19 mouse cellular contexts compared by ENCODE assay signal in genomic region chr4:106932583-106932982, GRCm38 (mm10). TPM values are rescaled to one million over a fixed set of nuclear protein-coding genes. Genes with fewer than 3 reads are reported as not detected.
DNase-seq lines count a peak whose midpoint lies in the region; ATAC-seq and TF ChIP-seq lines count a peak whose summit lies in the region.
"Had no signal": no experiment of that assay in that cellular context is flagged by ENCODE, and none has a peak within 500 bp of the region (broad histone marks: within the 10 kb centered on the region; RNA-seq: fewer than 3 reads in every experiment).

No protein-coding gene starts in this region.

- no peak overlapping the region for H3K4me2 ChIP-seq in embryonic facial prominence, embryonic 13.5 days
- H3K4me2 ChIP-seq in liver, embryonic 11.5 days: no peak overlapping the region
- H3K4me2 ChIP-seq in liver, postnatal 0 days (ENCODE audit: low read depth, low read length): no peak overlapping the region
- H3K4me2 ChIP-seq: hindbrain, embryonic 14.5 days; midbrain, embryonic 13.5 days had no signal

- peak overlapping the region; percentile 57; the same call in 1 of the 2 replicates for H3K27ac ChIP-seq in embryonic facial prominence, embryonic 13.5 days
- no peak overlapping the region for H3K27ac ChIP-seq in embryonic facial prominence, embryonic 10.5 days (replicated peaks)
- H3K27ac ChIP-seq in liver, embryonic 11.5 days (ENCODE audit: low read depth, low read length): peak overlapping the region; percentile 94; the same call in 1 of the 2 replicates
- no peak overlapping the region for H3K27ac ChIP-seq in liver, postnatal 0 days (ENCODE audit: low read depth)
- H3K27ac ChIP-seq: hindbrain, embryonic 14.5 days; midbrain, embryonic 13.5 days had no signal

- ATAC-seq in embryonic facial prominence, embryonic 13.5 days (ENCODE audit: insufficient number of reproducible peaks, insufficient read depth, low FRiP score, low TSS enrichment, low read depth): no peak
- no peak for ATAC-seq in liver, embryonic 11.5 days (replicated peaks; ENCODE audit: low FRiP score)
- no peak for ATAC-seq in liver, postnatal 0 days
- no peak for ATAC-seq in G1E (ENCODE audit: extremely low read depth, insufficient number of reproducible peaks, low FRiP score, poor library complexity, severe bottlenecking)
- ATAC-seq: intestine, postnatal 0 days; midbrain, embryonic 13.5 days had no signal

- 0 out of 2 replicates have a peak overlapping the region, but pooled peaks have one; percentile 27 for H3K9ac ChIP-seq in embryonic facial prominence, embryonic 13.5 days
- 0 out of 2 replicates have a peak overlapping the region, but pooled peaks have one; percentile 17 for H3K9ac ChIP-seq in liver, embryonic 11.5 days (ENCODE audit: low read depth, low read length)
- H3K9ac ChIP-seq in liver, postnatal 0 days (replicated peaks): no peak overlapping the region
- H3K9ac ChIP-seq: hindbrain, embryonic 14.5 days; midbrain, embryonic 13.5 days had no signal

- peaks cover 64% of the 10 kb centered on the region for H3K4me1 ChIP-seq in embryonic facial prominence, embryonic 13.5 days
- peaks cover 65% of the 10 kb centered on the region for H3K4me1 ChIP-seq in embryonic facial prominence, embryonic 10.5 days
- H3K4me1 ChIP-seq in liver, embryonic 11.5 days (replicated peaks; ENCODE audit: control insufficient read depth, insufficient read depth, low read length): peaks cover 57% of the 10 kb centered on the region
- H3K4me1 ChIP-seq in liver, postnatal 0 days (ENCODE audit: insufficient read depth): peaks cover 38% of the 10 kb centered on the region
- H3K4me1 ChIP-seq in G1E (ENCODE audit: insufficient read depth, low read depth, low read length): peaks cover 95% of the 10 kb centered on the region

- no peak overlapping the region for H3K4me3 ChIP-seq in embryonic facial prominence, embryonic 13.5 days
- no peak overlapping the region for H3K4me3 ChIP-seq in embryonic facial prominence, embryonic 10.5 days
- H3K4me3 ChIP-seq in liver, embryonic 11.5 days (ENCODE audit: low read depth, low read length): no peak overlapping the region
- no peak overlapping the region for H3K4me3 ChIP-seq in liver, postnatal 0 days (ENCODE audit: low read depth, low read length)
- H3K4me3 ChIP-seq in G1E (ENCODE audit: low read depth, low read length): peak overlapping the region; percentile 50; the same call in 1 of the 2 replicates
- H3K4me3 ChIP-seq: midbrain, embryonic 13.5 days had no signal

- H3K9me3 ChIP-seq in embryonic facial prominence, embryonic 13.5 days: no peaks in the 10 kb centered on the region
- no peaks in the 10 kb centered on the region for H3K9me3 ChIP-seq in embryonic facial prominence, embryonic 10.5 days
- no peaks in the 10 kb centered on the region for H3K9me3 ChIP-seq in liver, embryonic 11.5 days (ENCODE audit: control insufficient read depth, low read length)
- H3K9me3 ChIP-seq in liver, postnatal 0 days (ENCODE audit: low read length): no peaks in the 10 kb centered on the region
- H3K9me3 ChIP-seq in G1E (replicated peaks): no peaks in the 10 kb centered on the region
- H3K9me3 ChIP-seq: midbrain, embryonic 13.5 days had no signal

- intact Hi-C loops in left cerebral cortex, postnatal 4 days (cut with DNase I): no loop called here

- peaks cover 82% of the 10 kb centered on the region for H3K36me3 ChIP-seq in embryonic facial prominence, embryonic 13.5 days
- H3K36me3 ChIP-seq in embryonic facial prominence, embryonic 10.5 days (replicated peaks): peaks cover 99% of the 10 kb centered on the region
- peaks cover 14% of the 10 kb centered on the region; the same call in 1 of the 2 replicates for H3K36me3 ChIP-seq in liver, embryonic 11.5 days (ENCODE audit: control insufficient read depth, insufficient read depth, low read length)
- H3K36me3 ChIP-seq in liver, postnatal 0 days (replicated peaks; ENCODE audit: insufficient read depth, low read length): peaks cover 21% of the 10 kb centered on the region
- H3K36me3 ChIP-seq in G1E (replicated peaks): peaks cover 93% of the 10 kb centered on the region

- TF ChIP-seq CTCF in liver, postnatal 0 days (IDR thresholded peaks at IDR 0.05; ENCODE audit: low read depth): no peak
- TF ChIP-seq CTCF in G1E (IDR thresholded peaks at IDR 0.05; ENCODE audit: low read depth, low read length): no peak

- TF ChIP-seq EP300 in liver, postnatal 0 days (IDR thresholded peaks at IDR 0.05; ENCODE audit: low read depth): no peak

- WGBS in embryonic facial prominence, embryonic 13.5 days: 87% methylated on average over 7 of the region's 7 CpGs
- 91% methylated on average over 7 of the region's 7 CpGs for WGBS in embryonic facial prominence, embryonic 10.5 days
- WGBS in liver, embryonic 11.5 days: 87% methylated on average over 7 of the region's 7 CpGs
- WGBS in liver, postnatal 0 days (ENCODE audit: insufficient replicate concordance): 87% methylated on average over 7 of the region's 7 CpGs

- H3K27me3 ChIP-seq in embryonic facial prominence, embryonic 13.5 days: no peaks in the 10 kb centered on the region
- H3K27me3 ChIP-seq in embryonic facial prominence, embryonic 10.5 days (replicated peaks; ENCODE audit: low read depth, poor library complexity, severe bottlenecking): no peaks in the 10 kb centered on the region
- H3K27me3 ChIP-seq in liver, embryonic 11.5 days (replicated peaks; ENCODE audit: control insufficient read depth, insufficient read depth, low read length): no peaks in the 10 kb centered on the region
- no peaks in the 10 kb centered on the region for H3K27me3 ChIP-seq in liver, postnatal 0 days (ENCODE audit: insufficient read depth, low read length)
- H3K27me3 ChIP-seq in G1E (ENCODE audit: insufficient read depth, low read length): no peaks in the 10 kb centered on the region
- H3K27me3 ChIP-seq: midbrain, embryonic 13.5 days had no signal

- DNase-seq in embryonic facial prominence, embryonic 10.5 days (ENCODE audit: low spot score): no peak
- DNase-seq in liver, embryonic 11.5 days (ENCODE audit: low spot score): no peak
- DNase-seq in liver, postnatal 0 days: no peak
- DNase-seq in G1E (ENCODE audit: low spot score): no peak
- peak; percentile 53 for DNase-seq in naive thymus-derived CD4-positive, alpha-beta T cell, adult 2 months (ENCODE audit: low read depth)
- no peak for DNase-seq in testis, postnatal 10 days (ENCODE audit: low spot score)
- no peak for DNase-seq in left cerebral cortex, postnatal 4 days
- DNase-seq: adrenal gland, adult 2 months; cerebellum, adult 9-11 months; gastrocnemius, postnatal 25 days; heart, postnatal 14 days; kidney, postnatal 4 days; lung, adult 2 months; lung, postnatal 4 days; retina, postnatal 1 day had no signal

RNA-seq across cellular contexts. Expression of gene Ssbp3, which starts 22.1 kb away (rescaled TPM):
- polyA plus RNA-seq in embryonic facial prominence, embryonic 13.5 days (2015; fragmentation: Nextera tagmentation; extraction: Ambion mirVana): 172 and 190 TPM in 2 replicates
- polyA plus RNA-seq in embryonic facial prominence, embryonic 10.5 days (2016; fragmentation: Nextera tagmentation; extraction: Ambion mirVana): 147 TPM in 2 replicates
- 71.1 and 89.0 TPM in 2 replicates for polyA plus RNA-seq in liver, embryonic 11.5 days (2014; fragmentation: Nextera tagmentation; extraction: Ambion mirVana)
- 22.8 and 26.8 TPM in 2 replicates for polyA plus RNA-seq in liver, postnatal 0 days (2015; fragmentation: Nextera tagmentation; extraction: Ambion mirVana)
- total RNA-seq in G1E (2014; fragmentation: Nextera tagmentation) (232 and 311 TPM in 2 replicates), G1E (2017) (27.5 and 46.6 TPM in 2 replicates)
- polyA plus RNA-seq in G1E (2012): 685 and 787 TPM in 2 replicates
- total RNA-seq in left cerebral cortex, postnatal 4 days (2021): 100 to 1,000 TPM; 146 to 149 TPM

Comparison
In these comparisons a context has a peak if more than half of its experiments do, and no peak if none do; other contexts are left out.
1. H3K27ac ChIP-seq: peak in embryonic facial prominence, embryonic 13.5 days (single experiment) and liver, embryonic 11.5 days (single experiment); none in embryonic facial prominence, embryonic 10.5 days (single experiment) and liver, postnatal 0 days (single experiment).